Mouse (Mus musculus) heart, postnatal 0 days (tissue): ENCODE data around the gene Hist2h3b. TPM values are rescaled to one million over a fixed set of nuclear protein-coding genes. Genes with fewer than 3 reads are reported as not detected.
"Not testable (repeated sequence)": the region's sequence is repeated elsewhere in the genome, so short reads cannot be mapped to it uniquely, and the experiment has no call there.

Source experiments
- ATAC-seq: fragments of 200-750 bp; cut with Nextera tagmentation; 2 replicates; pipeline ENCODE4 v1.8.0; 2017; ENCODE audit warnings: low read depth, moderate number of reproducible peaks, moderate library complexity; ENCODE audit not compliant: insufficient read depth
- DNase-seq: peaks from one replicate; pipeline ENCODE4 v3.0.0-alpha.2; 2016; ENCODE audit warnings: low spot score
- H3K27ac ChIP-seq: fragments of 300-500 bp; sonication (generic); 2 replicates; pipeline ENCODE4 v1.5.1; 2014; ENCODE audit warnings: low read depth, mild to moderate bottlenecking
- H3K27me3 ChIP-seq: fragments of 300-500 bp; sonication (generic); 2 replicates; pipeline ENCODE4 v1.6.1; 2014; ENCODE audit warnings: low read length, mixed read lengths; ENCODE audit not compliant: control insufficient read depth, insufficient read depth
- H3K36me3 ChIP-seq: fragments of 300-500 bp; sonication (generic); replicated peaks from 2 replicates; pipeline ENCODE4 v1.6.1; 2014; ENCODE audit warnings: low read length, mixed read lengths; ENCODE audit not compliant: control insufficient read depth, insufficient read depth
- H3K4me1 ChIP-seq: fragments of 300-500 bp; sonication (generic); 2 replicates; pipeline ENCODE4 v1.6.1; 2014; ENCODE audit warnings: antibody characterized with exemption; ENCODE audit not compliant: control insufficient read depth, insufficient read depth
- H3K4me2 ChIP-seq: fragments of 300-500 bp; sonication (generic); 2 replicates; pipeline ENCODE4 v1.6.1; 2014; ENCODE audit warnings: low read depth, mild to moderate bottlenecking, low read length, moderate library complexity
- H3K4me3 ChIP-seq: fragments of 300-500 bp; sonication (generic); 2 replicates; pipeline ENCODE4 v1.5.1; 2014; ENCODE audit warnings: low read depth, low read length
- H3K9ac ChIP-seq: fragments of 300-500 bp; sonication (generic); replicated peaks from 2 replicates; pipeline ENCODE4 v1.6.1; 2014; ENCODE audit warnings: low read depth, low read length, mixed read lengths
- H3K9me3 ChIP-seq: fragments of 300-500 bp; sonication (generic); replicated peaks from 2 replicates; pipeline ENCODE4 v1.6.1; 2016; ENCODE audit warnings: low read length; ENCODE audit not compliant: control insufficient read depth
- CTCF ChIP-seq: IDR thresholded peaks from 2 replicates; pipeline ENCODE4 v1.5.1; 2016; ENCODE audit warnings: antibody characterized with exemption, control low read depth, low read depth
- EP300 ChIP-seq: IDR thresholded peaks from 2 replicates; pipeline ENCODE4 v1.6.1; 2016; ENCODE audit warnings: antibody characterized with exemption, low read depth
- WGBS: fragments of 180-500 bp; shearing (Covaris S2); extraction: QIAGEN DNeasy Blood & Tissue Kit; methylation state at CpG from one replicate; pipeline ENCODE4 v1.1.7; 2014; 5-methylcytosine and 5-hydroxymethylcytosine counted together
- polyA plus RNA-seq: library from polyadenylated mRNA; unstranded; fragments of >200 nt; fragmentation: Nextera tagmentation; extraction: Ambion mirVana; gene quantifications from 2 replicates; pipeline ENCODE4 v1.2.1, GENCODE M21; 2015
- total RNA-seq: library from RNA; depleted of rRNA; stranded (reverse); fragments of >200 nt; gene quantifications from 2 replicates; pipeline ENCODE4 v1.2.3, GENCODE M21; 2014; ENCODE audit warnings: low replicate concordance

Hist2h3b gene
- total and polyA plus RNA-seq, 2 experiments from 2014 or later, result 13.1 to 1,066 TPM

DNA sequence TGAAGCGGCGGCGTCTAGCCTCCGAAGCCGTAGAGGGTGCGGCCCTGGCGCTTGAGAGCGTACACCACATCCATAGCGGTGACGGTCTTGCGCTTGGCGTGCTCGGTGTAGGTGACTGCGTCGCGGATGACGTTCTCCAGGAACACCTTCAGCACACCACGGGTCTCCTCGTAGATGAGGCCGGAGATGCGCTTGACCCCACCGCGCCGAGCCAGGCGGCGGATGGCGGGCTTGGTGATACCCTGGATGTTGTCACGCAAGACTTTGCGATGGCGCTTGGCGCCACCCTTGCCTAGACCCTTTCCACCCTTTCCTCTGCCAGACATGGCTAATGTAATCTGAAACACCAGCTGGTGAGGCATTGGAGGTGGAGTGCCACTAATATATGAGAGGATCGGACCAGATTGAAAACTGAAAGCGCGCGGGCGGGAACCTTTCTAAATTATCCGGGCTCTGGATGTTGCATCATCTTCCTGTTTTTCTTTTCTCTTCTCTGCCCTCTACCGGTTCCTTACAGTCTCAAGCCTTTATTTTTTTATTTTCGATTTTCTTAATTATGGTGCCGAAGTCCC is 5.4 kb upstream of the Hist2h3b start, which contains the start of gene Hist2h4:
TSS of gene Hist2h4 (minus strand) at position 333 of the 572 bp plus-strand sequence.
- peak; percentile 85 for ATAC-seq

DNA sequence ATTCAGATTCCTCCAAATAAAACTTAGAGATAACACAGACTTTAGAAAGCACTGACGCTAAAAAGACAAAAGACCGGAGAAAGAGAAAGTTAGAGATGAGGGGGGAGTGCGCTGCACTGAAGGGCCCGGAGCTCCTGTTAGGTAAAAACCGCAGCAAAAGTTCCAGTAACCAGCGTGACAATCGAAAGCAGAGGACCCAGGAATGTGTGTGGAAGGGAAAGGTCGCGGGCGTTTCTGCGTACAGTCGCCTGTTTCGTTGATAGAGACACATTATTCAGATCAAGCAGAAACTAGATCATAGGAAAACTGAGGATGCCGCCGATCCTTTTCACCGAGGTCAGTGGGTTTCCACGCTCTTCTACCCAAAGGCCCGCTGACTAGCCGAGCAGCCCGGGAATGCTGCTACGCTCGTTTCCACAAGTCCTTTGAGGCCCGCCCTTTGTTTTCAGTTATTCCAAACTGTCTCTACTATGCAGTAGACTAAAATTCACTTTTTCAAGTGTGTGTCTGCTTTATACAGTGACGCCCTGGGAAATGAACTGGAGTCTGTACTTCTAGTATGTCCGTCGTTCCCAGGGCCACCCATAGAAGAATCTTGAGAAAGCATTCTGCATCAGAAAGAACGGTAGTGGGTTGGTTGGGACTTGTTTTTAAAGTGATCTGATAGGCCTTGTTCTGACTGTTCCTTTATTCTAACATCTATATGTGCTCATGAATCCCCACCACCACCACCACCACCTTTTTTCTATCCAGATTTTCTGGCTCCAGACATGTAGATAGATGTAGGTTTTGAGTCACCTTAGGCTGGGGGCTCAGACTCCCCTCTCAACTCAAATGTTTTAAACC is 4.7 kb upstream of the Hist2h3b start:
- 5% methylated on average over 27 of the region's 27 CpGs for WGBS
- Histone ChIP-seq H3K9ac (peak overlapping the region; percentile 81), H3K27me3 (no peaks in the 10 kb centered on the region), H3K4me2 (peak overlapping the region; percentile 76), H3K9me3 (no peaks in the 10 kb centered on the region), H3K4me3 (peak overlapping the region; percentile 64), H3K36me3 (no peaks in the 10 kb centered on the region), H3K27ac (peak overlapping the region; percentile 98), H3K4me1 (peaks cover 22% of the 10 kb centered on the region; the same call in 1 of the 2 replicates)
- DNase-seq, result peak; percentile 58
- TF ChIP-seq EP300 (no peak), CTCF (no peak)
- peak; percentile 32; the same call in 1 of the 2 replicates for ATAC-seq

More for the DNA sequence above, 5.4 kb upstream of the Hist2h3b start, which contains the start of gene Hist2h4:
- no peaks in the 10 kb centered on the region for H3K36me3 ChIP-seq
- peak; percentile 96 for DNase-seq
- peak within 1 kb of the TSS; percentile 64 for H3K4me3 ChIP-seq
- peak within 1 kb of the TSS; percentile 76 for H3K4me2 ChIP-seq
- no peaks in the 10 kb centered on the region for H3K9me3 ChIP-seq
- H3K27ac ChIP-seq, result peak within 1 kb of the TSS; percentile 98
- H3K4me1 ChIP-seq, result peaks cover 20% of the 10 kb centered on the region; the same call in 1 of the 2 replicates
- under 1% methylated on average over 40 of the region's 40 CpGs for WGBS
- no peaks in the 10 kb centered on the region for H3K27me3 ChIP-seq
- peak within 1 kb of the TSS; percentile 81 for H3K9ac ChIP-seq
- TF ChIP-seq EP300 (peak; percentile 92), CTCF (peak; percentile 51)

DNA sequence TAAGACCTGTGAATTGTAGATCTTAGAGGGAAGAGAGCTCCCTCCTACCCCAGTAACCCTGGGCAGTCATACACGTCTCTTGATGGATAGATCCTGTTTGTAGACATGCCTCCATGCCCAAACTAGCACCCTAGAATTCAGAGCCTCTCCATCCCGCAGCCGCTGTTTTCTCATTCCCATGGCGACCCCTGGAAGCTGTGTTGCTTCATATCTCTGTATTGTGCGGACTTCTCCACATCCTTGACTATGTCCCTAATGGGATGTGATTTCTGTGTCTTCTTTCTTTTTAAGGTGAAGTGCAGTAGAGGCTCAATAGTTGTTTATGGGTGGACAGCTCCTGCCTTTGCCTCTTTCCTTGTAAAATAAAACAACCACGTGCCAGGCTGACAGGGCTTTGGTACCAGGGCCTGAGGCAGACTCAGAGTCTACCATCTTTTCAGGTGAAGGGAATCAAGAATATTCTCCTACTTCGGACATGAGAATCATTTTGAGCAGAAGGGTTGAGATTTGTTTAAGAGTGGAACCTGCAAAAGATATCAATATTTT is 4.0 kb upstream of the Hist2h3b start:
- Histone ChIP-seq H3K9ac (peak overlapping the region; percentile 81), H3K4me1 (peaks cover 22% of the 10 kb centered on the region; the same call in 1 of the 2 replicates), H3K4me2 (peak overlapping the region; percentile 76), H3K36me3 (no peaks in the 10 kb centered on the region), H3K9me3 (no peaks in the 10 kb centered on the region), H3K27ac (peak overlapping the region; percentile 98), H3K4me3 (peak overlapping the region; percentile 64), H3K27me3 (no peaks in the 10 kb centered on the region)
- ATAC-seq (no peak), DNase-seq (no peak)
- TF ChIP-seq EP300, result no peak
- no peak for TF ChIP-seq CTCF
- WGBS, result 73% methylated on average over 7 of the region's 7 CpGs

DNA sequence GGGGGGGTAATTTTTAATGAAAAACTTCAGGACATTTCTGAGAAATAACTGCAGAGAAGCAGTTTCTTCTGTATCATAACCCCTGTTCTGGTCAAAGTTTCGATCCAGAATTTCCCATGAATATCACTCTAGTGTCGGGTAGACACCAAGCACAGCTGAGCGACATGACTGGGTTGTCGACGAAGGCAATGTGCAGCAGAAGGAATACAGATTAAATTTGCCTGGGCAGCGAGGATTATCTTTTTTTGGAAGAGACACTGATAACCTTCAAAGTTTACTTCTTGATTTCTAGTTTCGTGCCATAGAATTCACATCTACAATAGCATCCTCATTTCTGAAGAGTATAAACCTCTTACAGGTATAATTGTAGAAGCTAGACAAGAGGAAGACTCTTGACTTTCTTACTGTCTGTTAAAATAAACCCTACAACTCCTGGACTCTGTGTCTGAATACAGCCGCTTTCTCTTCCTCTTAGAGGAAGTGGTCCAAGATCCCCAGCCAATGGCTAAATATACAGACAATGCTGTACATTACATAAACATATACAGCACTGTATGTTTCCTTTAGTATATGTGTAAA is 2.2 kb upstream of the Hist2h3b start:
- WGBS, result 69% methylated on average over 8 of the region's 8 CpGs
- no peak overlapping the region for H3K9ac ChIP-seq
- no peaks in the 10 kb centered on the region for H3K27me3 ChIP-seq
- DNase-seq (no peak), ATAC-seq (no peak)
- no peaks in the 10 kb centered on the region for H3K9me3 ChIP-seq
- no peak overlapping the region for H3K27ac ChIP-seq
- peaks cover 22% of the 10 kb centered on the region; the same call in 1 of the 2 replicates for H3K4me1 ChIP-seq
- no peaks in the 10 kb centered on the region for H3K36me3 ChIP-seq
- TF ChIP-seq EP300 (no peak), CTCF (no peak)
- H3K4me3 ChIP-seq, result no peak overlapping the region
- H3K4me2 ChIP-seq, result no peak overlapping the region

DNA sequence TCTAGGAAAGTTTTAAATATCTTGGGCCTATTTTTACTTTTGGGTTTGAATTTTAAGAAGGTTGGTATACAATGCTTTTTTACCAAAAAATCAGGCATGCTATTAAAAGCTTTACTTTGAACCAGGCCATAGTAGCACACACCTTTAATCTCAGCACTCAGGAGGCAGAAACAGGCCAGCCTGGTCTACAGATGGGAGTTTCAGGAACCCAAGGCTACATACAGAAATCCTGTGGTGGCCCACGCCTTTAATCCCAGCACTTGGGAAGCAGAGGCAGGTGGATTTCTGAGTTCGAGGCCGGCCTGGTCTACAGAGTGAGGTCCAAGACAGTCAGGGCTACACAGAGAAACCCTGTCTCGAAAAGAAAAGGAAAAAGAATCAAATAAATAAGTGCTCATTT is 913 bp upstream of the Hist2h3b start:
- WGBS, result 89% methylated on average over 4 of the region's 4 CpGs

DNA sequence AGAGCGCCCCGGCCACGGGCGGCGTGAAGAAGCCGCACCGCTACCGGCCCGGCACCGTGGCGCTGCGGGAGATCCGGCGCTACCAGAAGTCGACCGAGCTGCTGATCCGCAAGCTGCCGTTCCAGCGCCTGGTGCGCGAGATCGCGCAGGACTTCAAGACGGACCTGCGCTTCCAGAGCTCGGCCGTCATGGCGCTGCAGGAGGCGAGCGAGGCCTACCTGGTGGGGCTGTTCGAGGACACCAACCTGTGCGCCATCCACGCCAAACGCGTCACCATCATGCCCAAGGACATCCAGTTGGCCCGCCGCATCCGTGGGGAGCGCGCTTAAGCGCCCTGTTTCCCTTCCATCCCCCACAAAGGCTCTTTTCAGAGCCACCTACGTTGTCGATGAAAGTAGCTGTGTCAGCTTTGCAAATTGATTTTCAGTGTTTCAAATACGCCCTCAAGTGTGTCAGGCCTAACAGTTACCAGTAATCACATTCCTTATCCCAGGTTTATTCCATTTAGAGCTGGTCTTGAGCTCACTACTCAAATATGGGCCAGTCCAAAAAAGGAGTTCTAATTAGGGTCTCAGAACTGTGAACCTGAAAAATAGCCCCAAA is 423 bp downstream of the Hist2h3b start:
- ATAC-seq, result peak; percentile 30
- Histone ChIP-seq H3K4me1 (peaks cover 17% of the 10 kb centered on the region; the same call in 1 of the 2 replicates), H3K4me3 (peak overlapping the region; percentile 54), H3K27ac (peak overlapping the region; percentile 95), H3K4me2 (peak overlapping the region; percentile 75), H3K9ac (peak overlapping the region; percentile 60)
- 2% methylated on average over 9 of the region's 44 CpGs for WGBS
- H3K27me3 ChIP-seq, DNase-seq, H3K9me3 ChIP-seq, H3K36me3 ChIP-seq: not testable (repeated sequence)

More for the DNA sequence above, 913 bp upstream of the Hist2h3b start:
- Histone ChIP-seq H3K4me1 (peaks cover 17% of the 10 kb centered on the region; the same call in 1 of the 2 replicates), H3K9me3 (no peaks in the 10 kb centered on the region), H3K4me3 (no peak overlapping the region), H3K36me3 (no peaks in the 10 kb centered on the region), H3K4me2 (peak overlapping the region; percentile 56; the same call in 1 of the 2 replicates), H3K27ac (0 out of 2 replicates have a peak overlapping the region, but pooled peaks have one; percentile 92), H3K27me3 (no peaks in the 10 kb centered on the region), H3K9ac (no peak overlapping the region)
- DNase-seq, result no peak
- no peak for TF ChIP-seq EP300
- TF ChIP-seq CTCF, result no peak
- no peak for ATAC-seq
